Mouse (Mus musculus) kidney, postnatal 25 days (tissue): ENCODE measurements at regions not wholly inside any gene's neighbourhood (a gene's known extent, or its start where the extent isn't known, plus 50 kb on each side); places are given as distances from the start of the nearest gene placed in this dataset.

Experiments used
- DNase-seq, 2 experiments: peaks; one replicate each; pipeline ENCODE4 v3.0.0; 2021; ENCODE audit warnings: mixed read lengths in 2 of 2

DNA sequence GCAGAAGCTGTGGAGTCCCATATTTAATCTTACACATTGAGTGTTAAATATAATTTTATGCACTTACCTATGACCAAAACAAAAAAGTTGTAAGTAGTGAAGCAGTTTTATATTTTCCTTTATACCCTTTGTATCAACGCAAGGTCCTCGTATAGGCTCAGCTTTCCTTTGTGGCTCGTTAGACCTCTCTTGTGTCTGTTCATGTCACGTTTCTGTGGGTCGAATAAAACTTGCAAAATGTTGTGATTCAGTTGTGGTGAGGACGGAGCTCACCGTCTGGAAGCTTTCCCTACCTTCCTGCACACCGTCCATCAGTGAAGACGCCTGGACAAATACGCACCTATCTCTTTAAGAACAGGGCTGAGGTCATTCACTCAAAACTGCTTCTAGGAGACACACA, 64.9 kb upstream of the Cpsf6 start:
- DNase-seq = no peak

DNA sequence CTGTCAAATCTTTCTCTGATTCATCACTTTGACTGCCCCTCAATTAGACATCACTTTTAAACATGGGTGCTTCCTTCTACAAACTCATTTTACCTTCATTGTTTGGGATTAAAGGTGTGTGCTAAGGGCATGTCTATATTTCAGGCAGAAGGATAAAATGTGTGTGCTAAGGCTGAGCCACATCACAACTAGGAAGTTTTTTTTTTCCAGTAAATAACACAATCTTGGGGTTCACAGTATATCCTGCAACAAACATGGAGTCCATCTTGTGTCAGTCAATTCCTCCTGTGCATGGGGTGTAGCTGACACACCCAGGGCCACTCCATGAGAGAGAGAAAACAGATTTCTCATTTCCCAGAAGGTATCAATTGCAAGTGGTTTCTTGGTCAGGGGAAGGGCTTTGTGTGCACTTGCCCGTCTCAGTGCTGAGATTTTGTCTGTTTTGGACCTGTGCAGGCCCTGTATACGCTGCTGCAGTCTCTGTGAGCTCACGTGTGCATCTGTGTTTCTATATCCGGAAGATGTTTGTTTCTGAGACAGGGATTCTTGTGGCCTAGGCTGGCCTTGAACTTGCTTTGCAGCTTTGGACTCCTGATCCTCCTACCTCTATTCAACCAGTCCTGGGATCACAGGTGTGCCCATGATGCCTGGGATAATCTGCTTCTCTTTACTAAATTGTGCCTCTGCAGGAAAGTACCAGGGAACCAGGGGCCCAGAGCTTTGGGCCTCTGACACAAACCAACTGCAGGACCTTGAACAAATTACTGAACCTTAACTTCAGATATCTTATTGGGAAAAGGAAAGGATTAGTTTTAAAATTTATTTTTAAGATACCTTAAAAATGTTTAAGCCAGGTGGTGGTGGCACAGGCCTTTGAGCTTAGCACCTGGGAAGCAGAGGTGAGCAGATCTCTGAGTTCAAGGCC, 63.9 kb upstream of the Cpsf6 start:
- no peak for DNase-seq

DNA sequence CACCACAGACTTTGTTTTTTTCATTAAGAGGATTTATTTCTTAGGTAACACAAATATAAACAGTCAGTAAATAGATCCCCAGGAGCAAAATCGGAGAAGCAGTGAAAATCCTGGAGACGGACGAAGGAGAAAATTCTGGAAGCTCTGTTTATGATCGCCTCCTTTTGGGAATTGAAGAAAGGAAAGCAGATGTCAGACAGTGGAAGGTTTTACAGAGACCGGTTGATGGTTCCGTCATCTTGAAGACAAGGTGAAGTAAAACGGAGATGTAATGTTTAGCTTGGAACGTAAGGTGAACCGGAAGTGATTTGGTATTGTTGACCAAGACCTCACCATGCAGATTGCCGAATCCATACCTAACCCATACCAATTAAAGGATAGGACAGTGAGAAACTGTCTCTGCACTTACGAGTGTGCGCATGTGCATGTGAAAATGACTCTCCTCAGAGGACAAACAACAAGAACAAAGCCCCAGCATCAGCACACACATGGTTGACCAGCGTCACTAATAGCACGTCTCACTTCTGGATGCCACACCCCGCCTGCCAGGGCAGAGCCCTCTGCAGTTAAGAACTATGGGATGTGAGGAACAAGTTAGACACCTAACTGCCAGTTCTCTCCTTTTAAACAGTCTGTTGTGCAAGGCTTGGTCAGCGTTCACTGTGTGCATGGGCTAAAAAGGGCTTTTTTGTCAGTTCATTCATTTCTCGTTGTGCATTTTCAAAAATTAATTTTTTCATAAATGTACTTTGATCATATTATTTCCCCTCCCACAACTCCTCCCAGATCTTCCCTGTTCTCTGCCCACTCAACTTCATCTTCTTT, 62.4 kb upstream of the Cpsf6 start:
- no peak for DNase-seq

DNA sequence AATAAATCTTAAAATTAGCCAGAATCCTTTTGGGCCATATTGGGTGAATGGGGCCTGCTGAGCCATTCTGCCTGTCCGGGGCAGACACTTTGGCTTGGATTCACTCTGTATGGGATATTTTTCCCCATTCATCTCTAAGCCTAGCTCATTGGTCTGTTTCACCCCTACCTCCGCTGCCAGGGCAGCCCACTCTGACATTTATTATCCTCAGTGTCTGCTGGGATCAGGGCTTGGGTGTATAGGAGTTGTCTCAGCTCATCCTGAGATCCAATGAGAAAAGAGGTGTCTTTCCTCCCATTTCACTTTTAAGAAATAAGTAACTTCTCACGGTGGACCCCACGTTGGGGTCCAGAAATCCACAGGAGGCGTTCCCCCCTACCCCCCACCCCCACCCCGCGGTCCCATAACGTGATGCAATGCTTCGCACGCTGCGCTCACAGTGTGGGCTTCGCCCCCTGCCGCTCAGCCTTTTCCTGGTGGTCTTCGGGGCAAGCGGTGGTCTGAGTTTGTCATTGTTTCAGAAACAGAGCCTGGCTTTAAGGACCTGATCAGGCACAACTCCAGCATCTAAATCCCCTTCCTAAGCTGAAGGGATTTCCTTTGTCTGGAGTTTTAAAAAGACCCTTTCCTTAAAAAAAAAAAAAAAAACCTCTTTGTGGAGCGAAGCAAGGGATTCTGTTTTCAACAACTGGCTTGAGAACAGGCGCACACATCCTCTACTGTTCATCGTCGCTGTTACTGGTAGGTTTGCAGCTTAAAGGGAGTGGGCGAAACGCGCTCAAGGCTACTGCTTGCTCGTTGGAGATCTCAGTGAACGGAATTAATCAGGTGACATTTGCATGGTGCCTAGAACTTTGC, 61.5 kb upstream of the Cpsf6 start:
- DNase-seq = no peak

DNA sequence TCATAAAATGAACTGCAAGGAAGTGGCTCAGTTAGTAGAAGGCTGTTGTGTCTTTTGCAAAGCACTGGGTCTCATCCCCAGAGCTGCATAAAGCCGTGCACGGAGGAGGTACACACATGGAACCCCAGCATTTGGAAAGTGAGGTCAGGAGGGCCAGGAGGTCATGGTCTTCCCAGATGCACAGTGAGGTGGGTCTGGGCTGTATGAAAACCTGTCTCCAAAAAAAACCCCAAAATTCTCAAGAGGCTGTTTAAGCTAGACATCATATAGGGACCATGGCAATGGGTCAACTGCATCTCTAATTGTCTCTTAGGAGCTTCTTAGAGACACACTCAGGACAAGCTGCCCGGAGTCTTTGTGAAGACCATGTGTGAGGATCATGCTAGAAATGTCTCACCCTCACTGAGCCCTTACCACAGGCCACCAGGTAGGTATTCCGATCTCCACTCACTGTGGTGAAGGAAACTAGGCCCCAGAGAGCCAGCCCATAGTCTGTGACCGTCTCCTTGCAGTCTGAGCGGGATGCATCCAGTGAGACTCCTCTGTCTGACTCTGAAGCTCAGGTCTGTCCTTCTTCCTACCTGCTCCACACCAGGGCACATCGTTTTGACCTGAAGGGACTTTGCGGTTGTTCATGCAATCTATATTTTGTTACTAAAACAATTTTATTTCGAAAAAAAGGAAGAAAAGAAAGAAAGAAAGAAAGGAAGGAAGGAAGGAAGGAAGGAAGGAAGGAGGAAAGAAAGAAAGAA, 60.6 kb upstream of the Cpsf6 start:
- no peak for DNase-seq

DNA sequence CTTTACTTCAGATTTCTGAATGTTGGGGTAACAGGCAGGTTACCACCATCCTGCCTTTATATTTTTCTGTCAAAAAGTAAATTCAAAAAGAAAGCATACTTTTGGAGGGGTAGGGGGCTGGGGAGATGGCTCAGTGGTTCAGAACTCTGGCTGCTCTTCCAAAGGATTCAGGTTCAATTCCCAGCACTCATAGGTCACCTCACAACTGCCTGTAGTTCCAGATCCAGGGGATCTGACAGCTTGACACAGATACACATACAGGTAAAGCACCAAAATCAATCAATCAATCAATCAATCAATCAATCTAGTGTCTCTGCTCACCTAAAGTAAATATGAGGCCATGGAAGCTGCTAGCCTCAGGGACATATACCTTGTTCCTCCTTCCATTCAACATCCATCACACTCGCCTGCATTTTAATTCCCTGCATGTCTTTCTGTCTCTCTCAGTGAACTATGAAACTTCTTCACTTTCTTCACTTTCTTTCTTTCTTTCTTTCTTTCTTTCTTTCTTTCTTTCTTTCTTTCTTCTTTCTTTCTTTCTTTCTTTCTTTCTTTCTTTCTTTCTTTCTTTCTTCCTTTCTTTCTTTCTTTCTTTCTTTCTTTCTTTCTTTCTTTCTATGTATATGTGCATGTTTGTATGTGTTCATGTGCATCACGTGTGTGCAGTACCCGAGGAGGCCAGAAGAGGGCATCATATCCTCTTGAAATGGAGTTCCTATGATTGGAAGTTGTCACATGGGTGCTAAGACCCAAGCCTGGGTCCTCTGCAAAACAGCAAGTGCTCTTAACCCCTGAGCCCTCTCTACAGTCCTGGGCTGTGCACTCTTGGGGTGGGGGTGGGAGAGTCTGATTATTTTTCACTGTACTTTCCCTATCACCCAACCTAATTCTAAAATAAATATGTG, 59.6 kb upstream of the Cpsf6 start:
- no peak for DNase-seq

DNA sequence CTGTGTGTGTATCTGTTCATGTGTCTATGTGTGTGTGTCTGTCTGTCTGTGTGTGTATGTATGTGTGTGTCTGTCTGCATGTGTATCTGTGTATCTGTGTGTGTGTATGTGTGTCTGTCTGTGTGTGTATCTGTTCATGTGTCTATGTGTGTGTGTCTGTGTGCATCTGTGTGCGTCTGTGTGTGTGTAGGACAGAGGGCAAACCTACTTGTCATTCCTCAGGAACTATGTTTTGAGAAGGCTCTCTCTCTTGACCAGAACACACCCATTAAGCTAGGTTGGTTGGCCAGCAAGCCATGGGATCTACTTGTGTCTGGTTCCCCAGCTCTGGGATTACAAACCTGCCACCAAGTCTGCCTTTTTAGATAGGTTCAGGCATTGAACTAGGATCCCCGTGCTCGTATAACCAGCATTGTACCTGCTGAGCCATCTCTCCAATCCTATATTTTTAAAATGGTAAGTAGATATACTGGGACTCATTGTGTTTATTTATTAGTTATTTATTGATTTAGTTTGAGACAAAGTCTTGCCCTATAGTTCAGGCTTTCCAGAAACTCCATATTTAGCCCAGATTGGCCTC, 58.9 kb upstream of the Cpsf6 start:
- DNase-seq = no peak

DNA sequence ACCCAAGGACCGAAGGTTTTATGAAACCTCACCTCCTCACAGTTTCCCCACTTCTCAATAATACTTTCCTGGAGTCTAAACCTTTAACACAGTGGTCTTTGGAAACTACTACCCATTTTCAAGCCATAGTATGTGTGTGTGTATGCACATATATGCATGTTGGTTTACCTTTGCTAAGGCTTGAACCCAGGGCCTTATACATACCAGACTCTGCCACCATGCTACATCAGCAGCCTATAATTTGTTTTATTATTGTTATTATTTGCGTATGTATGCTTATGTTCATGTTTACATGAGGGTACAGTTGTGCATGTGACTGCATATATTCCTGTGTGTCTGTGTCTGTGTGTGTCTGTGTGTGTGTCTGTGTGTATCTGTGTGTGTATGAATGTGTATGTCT, 58.2 kb upstream of the Cpsf6 start:
- DNase-seq = no peak

DNA sequence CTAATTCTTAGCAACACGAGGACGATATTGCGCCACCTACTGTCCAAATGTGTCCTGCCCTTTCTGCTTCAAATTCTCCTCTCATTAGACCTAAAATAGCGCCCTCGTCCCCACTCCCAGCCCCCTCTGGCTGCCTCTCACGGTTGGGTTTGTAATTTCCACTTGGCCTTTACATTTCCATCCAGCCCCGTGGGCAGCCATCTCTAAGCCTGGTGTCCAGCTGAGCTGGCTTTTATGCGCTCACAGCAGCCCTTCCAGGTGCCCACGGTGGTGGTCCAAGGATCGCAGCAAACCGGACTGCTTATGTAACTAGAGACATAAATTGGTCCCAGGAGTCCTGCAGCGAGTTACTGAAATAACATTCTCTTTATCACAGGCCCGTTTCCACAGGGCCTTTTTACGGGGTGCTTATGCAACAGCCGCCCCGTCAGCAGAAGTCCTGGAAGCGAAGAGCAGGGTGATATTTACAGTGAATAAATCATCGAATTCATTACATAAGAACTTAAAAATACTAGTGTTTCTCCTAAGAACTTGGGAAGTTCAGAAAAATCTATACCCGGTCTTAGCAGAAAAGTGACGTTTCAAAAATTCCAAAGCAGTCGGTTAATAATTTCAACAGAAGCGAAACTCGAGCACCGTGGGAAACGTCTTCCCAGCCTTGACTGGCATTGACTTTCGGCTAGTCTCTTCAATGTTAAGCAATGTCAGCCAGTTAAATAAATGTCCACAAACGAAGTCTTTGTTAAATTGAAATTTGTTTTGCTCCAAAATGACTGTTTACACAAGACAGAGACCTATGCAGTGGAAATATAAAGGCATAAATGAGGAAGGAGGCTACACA, 57.3 kb upstream of the Cpsf6 start:
- DNase-seq = peak; percentile 72 to 80

DNA sequence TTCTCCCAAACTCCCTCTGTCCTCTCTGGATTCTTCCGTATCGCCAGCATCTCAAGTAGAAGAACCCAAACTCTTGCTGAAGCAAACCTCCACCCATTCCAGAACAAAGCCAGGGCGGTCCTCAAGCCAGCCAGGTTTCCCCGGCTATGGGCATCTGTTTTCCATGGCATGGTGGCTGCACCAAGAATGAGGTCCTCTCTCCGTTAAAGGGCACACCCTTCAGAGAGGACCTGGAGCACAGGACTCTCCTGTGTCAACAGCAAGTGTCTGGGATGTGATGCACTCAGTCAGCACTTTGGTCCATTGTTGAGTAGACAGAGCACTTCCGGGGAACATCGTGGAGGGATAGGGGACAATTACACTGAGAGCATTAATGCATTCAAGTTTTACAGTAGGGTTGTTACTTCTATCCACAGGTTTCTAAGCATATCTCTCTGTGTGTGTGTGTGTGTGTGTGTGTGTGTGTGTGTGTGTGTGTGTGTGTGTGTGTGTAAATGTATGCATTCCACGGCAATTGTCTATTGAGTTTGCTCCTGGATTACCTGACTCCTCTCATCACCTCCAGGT, 56.6 kb upstream of the Cpsf6 start:
- DNase-seq = no peak

DNA sequence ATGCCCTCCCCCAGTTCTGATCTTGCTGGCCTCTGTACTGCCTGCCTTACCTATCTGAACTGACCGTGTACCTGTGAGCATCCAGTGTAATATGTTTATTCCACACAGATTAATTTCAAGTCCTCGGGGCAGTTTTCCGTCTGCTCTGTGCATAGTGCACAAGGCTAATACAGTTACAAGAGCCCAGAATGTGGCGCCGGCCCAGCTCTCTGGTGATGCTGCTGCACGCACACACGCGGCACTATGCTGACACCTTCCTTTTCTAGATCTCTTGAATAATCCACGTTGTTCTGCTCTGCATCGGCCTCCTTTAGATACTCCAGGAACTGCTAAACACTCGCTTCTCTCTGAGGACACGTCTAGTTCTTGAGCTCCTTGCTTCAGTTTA, 55.9 kb upstream of the Cpsf6 start:
- no peak for DNase-seq

DNA sequence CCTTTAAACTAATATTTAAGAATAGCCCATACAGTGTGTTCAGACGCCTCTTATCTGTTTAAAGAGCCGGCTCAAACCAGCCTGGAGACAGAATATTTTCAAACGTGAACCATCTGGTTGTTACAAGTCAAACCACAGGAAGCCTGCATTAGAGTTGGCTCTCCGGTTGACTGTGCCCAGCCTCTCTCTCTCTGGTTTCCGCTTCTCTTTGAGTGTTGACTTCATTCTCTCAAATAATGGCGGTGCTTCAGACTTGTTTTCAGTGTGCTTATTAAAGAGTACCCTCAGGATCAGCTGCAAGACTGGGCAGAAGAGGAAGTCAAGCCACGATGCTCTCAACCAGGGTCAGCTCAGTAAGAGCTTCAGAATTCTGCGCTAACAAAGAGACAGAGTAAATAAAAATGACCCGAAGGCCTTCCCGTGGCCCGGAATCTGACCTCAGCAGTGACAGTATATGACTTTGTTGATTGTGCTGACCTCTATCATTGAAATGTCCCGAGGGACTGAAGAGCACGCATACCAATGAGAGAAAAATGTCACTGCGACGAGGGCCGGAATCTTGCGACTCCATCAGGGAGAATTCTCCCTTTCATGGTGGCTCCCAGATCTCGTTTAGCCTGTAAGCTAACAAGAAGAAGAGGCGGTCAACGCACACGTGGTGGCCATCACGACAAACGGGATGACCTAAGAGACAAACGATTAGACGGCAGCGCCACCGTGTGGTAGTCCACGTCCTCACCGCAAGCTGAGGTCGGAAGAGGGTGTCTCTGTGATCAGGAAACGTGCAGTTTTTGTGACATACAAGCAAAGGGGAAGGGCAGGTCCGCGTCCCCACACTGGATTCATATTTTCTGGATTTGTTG, 55.3 kb upstream of the Cpsf6 start:
- DNase-seq = peak; percentile 90 to 94

DNA sequence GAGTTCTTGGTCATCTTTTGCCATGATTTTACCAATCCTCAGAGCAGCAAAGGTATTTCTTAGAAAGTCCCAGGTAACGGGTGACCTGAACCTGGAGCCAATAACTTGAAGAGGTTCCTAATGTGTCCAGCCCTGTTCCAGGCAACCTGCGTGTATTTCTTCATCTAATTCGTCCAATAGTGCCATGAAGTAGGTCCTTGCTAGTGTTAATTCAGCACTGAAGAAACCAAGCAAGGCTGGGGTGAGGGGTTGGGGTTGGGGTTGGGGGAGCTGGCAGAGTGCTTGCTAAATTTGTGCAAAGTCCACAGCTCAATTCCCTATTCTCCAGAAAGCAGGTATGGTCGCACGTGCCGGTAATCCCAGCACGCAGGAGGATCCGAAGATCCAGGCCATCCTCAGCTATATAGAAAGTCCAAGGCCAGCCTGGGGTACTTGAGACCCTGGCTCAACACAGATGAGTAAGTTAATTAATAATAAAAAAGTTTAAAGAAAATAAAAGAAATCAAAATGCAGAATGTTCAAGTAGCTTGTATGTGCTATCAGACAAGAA, 54.6 kb upstream of the Cpsf6 start:
- no peak for DNase-seq

DNA sequence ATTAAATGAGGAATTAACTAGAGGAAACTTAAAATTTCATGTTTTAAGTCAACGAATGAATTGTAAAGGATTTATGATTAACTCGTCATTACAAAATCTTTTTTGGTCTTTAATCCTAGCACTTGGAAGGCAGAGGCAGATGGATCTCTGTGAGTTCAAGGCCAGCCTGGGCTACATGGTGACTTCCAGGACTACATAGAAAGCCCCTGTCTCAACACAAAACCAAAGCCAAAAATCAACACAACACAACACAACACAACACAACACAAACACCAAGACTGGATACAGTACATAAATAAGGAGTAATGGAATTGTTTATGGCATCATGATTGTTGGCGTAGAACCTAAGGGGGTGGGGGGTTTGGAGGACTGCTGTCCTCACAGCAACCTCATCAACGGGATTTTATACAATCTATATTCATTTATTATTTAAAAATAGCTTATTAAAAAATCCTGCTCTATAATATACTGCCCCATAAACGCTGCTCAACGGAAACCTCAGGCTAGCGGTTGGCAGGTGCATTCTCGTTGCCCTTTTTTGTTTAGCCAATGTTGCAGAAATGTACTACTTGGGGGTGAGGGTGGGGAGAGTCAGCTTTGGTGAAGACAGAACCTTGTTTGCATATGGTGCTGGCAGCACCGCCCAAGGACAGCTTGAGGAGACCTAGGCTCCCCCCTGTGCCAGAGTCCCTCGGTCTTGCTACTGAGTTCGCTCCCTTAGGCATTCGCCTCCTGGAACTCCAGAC, 53.9 kb upstream of the Cpsf6 start:
- no peak for DNase-seq

DNA sequence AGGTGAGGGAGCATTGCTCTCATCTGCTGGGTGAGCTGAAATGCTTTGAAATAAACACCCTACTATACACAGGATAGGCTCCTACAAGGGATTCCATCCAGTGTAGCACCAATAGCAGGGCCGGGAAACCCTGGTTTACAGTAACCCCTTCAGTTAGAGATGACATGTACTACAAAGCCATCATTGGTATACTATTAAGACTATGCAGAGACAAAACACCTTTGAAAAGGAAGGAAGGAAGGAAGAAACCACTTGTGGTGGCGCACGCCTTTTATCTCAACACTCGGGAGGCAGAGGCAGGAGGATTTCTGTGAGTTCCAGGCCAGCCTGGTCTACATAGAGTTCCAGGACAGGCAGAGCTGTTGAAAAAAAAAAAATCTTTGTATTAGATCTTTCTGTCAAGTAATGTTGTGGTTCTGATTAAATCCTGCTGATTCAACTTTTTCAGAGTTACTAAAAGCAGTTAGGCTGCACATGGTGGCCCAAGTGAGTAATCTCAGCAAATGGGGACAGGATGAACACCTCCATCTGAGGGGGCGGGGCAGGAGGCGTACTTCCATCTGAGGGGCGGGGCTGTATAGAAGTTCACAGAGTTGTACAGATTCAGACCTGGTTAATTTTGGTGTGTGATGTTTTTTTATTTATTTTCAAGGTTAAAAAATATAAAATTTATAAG, 53.2 kb upstream of the Cpsf6 start:
- DNase-seq = no peak

DNA sequence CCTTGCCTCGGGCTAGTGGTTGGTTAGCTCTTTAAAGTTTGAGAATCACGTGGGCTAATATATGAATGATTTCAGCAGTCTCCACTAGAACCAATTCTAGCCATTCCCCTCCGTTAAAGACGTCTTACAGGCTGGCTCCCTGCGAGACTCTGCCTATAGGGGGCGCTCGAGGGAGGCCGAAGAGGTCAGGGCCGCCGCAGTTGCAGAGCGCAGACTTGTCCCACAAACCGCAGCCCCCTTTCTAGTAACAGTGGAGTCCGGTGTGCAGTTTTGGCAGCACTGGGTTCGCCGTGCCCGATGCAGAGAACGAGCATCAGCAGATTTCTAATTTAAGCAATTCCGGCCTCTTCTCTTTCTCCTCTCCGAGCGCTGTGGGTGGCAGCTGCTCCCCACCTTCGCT, 52.6 kb upstream of the Cpsf6 start:
- peak; percentile 77 to 89 for DNase-seq

DNA sequence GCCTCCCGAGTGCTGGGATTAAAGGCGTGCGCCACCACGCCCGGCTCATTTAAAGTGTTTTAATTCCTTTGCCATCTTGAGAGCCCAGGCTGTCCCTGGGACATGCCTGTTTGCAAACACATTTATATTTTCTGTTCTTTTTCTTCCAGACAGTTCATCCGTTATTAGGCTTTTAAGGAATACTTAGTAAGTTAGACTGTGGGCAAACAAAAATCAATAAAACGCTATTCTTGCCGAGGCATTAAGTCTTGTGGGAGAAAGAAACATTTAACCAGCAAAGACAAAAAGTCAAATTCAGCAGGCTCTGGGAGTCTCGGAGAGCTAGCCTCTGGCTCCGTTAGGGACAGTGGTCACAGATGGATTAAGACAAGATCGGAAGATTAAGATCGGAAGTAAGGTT, 52.0 kb upstream of the Cpsf6 start:
- no peak for DNase-seq
